Mouse (Mus musculus) left cerebral cortex, postnatal 25 days (tissue): ENCODE measurements around the gene 5430419D17Rik. TPM values are rescaled to one million over a fixed set of nuclear protein-coding genes. Genes with fewer than 3 reads are reported as not detected.

Source experiments
- DNase-seq, 2 experiments: peaks; one replicate each; pipeline ENCODE4 v3.0.0; 2022; ENCODE audit warnings: low spot score in 2 of 2, mixed read lengths in 1 of 2
- intact Hi-C: fragments of 180-260 bp; cut with DNase I; formaldehyde crosslinking; loops from one replicate; pipeline ENCODE4 v1.15.1; 2025
- total RNA-seq, 2 experiments: library from RNA; stranded (reverse); gene quantifications; 2 replicates each; pipeline ENCODE4 v1.2.3; 2021

5430419D17Rik gene
- total RNA-seq, result not detected

DNA sequence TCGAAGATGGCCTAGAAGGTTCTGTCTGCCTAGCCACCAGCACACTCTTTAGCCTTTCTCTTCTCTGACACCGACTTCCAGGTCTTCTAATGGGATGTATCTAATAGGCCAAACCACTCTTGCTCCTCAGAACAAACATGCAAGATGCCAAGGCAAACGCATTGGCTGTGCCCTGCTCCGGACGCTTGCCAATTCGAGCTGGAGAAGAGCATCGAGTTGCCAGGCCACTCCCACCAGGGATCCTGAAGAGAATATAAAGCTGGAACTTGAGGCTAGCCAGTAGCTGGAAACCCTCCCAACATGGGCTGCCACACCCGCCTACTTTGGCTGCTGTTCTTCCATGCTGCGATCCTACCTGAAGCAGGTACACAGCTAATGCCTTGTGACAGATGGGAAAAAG lies at the start of gene 5430419D17Rik:
TSS of gene 5430419D17Rik (plus strand) at position 282 of the 400 bp plus-strand sequence.
- DNase-seq, result no peak
- intact Hi-C loops, result no loop called here

DNA sequence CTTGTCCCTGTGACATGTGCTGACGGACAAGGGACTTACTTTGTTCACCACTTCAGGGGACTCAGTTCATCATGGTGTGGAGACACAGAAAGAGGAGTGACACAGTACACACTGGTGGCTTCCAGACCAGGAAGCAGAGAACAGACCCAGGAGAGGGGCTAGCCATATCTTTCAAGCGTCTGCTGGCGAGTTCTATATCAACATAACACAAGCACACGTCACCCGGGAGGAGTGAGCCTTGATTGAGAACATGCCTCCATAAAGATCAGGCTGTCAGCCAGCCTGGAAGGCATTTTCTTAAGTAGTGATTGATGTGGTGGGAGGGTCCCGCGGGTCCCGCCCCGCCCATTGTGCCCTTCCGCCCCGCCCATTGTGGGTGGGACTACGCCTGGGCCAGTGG lies 44.2 kb upstream of the 5430419D17Rik start:
- intact Hi-C loops, result no loop called here
- DNase-seq, result no peak

DNA sequence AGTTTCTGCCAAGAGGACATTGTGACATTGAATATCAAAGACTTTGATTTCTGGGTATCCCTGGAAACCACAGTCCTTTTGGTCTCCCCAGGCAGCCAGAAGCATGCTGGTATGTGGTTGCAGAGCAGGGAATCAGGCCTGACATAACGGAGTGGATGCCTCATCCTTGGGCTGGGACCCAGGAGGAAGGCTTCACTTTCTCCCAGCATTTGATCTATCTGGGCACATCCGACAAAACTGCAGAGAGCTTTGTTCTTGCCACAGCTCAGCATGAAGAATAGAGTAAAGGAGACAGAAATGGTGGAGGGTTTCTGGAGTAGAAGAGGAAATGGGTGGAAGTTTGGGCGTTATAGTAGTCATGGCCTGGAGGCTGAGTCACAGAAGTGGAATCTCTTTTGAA lies 41.0 kb upstream of the 5430419D17Rik start:
- DNase-seq, result no peak
- intact Hi-C loops, result no loop called here

DNA sequence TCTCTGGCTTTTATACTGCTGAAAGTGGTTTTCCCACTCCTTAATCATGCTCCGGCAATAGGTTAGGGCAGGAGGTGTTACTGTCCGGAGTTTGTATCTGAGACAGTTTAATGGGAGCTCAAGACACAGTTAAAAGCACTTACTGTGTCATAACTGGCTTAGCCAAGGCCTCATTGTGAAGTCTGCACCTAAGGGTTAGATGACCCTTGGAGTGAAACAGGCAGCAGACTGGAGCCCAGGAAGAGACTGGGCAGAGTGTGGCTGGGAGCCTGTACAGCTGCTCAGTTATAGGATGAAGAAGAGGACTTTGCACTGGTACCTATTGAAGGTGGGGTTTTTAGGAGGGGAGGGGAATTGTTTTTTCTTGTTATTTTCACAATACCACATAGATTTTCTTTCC lies 28.0 kb upstream of the 5430419D17Rik start, which contains the start of gene 4933402N03Rik:
TSS of gene 4933402N03Rik (minus strand) at position 101 of the 400 bp plus-strand sequence.
- intact Hi-C loops, result no loop called here
- DNase-seq, result no peak

DNA sequence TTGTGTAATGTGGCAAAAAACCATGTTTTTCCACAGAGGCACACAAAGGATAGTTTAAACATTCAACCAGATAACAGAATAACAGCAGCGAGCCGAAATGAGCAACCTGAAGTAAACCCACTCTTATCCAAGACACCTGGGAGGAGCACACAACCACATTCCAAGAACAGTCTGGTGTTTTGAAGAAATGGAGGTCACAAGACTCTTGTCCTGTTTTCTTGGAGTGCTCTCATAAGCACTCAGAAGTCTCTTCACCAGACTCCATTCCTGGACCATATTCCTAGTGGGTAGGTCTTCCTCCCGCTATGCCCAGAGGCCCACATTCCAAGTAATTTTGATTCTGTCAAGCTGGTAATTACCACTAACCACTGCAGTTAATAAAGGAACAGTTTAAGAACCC lies 24.0 kb upstream of the 5430419D17Rik start:
- intact Hi-C loops, result no loop called here
- no peak for DNase-seq

DNA sequence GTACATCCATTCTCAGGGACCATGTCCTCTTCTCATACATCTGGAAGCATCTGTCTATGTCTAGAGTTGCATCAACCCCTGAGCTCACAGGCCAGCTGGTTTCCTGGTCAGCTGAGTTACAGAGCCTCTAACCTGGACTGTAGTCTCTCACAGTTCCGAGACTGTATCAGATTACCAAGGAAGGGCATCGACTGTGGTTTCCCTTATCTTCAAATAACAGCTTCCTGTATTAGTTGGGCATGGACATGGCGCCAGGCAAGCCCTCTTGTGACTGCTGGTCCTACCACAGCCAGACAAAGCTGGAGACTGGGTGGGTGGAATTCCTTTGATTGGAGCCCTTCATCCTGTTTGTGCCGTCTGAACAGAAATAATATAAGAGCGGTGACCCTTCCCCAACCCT lies 21.2 kb upstream of the 5430419D17Rik start:
- intact Hi-C loops, result no loop called here
- no peak for DNase-seq

DNA sequence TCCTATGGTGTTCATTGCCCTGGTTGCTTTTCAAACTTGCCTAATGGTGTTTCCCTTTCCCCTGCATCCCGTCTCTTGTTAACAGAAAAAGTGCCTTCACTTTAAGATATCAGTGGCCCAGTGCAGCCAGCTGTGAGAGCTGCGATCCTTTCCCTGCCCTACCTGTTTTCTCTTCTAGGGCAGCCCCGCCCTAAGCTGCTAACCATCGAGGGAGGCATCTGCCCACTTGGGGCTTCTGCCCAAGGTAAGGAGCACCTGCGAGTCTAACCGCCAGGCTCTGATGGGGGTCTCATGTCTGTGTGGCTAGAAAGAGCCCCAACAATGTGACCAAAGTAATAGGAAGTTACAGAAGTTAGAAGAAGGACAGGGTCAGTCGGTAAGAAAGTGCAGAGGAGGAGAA lies 12.0 kb upstream of the 5430419D17Rik start:
- intact Hi-C loops, result no loop called here
- no peak for DNase-seq

DNA sequence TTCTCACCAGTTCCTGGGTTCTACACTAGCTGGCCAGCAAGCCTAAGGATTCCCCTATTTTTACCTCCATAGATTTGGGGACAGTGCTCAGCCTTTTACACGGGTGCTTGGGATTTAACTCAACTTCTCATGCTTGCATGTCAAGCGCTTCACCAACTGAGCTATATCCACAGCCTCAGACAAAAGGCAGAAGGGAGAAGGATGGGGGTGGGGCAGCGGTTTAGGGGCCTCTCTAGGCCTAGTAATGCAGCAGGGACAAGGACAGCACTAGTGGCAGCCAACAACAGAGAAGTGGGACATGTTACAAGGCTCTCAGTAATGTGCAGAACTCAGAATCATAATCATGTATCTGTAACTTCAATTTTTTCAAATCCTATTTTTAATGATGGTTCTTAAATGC lies 6.4 kb upstream of the 5430419D17Rik start:
- DNase-seq, result no peak
- intact Hi-C loops, result no loop called here

DNA sequence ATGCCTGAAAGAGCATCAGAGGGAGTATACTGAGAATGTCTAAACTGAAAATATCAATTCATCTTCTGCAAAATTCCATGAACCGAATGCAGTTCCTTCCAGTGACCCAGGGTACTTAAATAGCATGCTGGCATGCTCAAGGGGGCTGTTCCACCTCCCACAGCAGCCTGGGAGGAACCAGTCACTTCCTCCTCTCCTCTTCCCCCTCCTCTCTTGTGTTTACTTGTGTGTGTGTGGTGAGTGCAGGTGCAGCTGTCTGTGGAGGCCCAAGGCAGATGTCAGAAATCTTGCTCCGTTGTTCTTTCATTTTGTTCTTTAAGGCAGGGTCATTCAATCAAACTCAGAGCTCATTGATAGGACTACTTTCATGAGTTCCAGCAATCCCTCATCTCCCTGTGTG lies 5.1 kb upstream of the 5430419D17Rik start:
- intact Hi-C loops, result no loop called here

DNA sequence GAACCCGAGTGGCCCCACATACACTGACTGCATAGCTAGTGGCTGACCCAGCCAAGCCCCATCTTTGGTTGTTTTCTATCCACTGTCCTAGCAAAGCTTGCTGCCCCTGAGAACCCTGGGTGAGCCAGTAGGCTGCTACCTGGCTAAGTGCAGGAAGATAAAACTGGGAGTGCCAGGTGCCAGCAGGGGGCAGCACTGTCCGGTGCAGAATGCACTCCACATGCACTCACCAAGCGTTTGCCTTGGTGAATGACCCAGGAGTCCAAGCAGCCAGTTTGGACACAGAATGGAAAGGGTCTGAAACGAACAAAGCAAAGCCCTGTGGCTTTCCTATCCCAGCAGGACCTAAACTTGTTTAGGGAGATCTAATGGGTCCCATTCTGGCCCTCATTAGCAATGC lies 8.5 kb downstream of the 5430419D17Rik start:
- intact Hi-C loops, result loop anchor here (5.0 kb wide), 1 partner anchor 150 kb away; the partner anchor contains the start of gene Fam24a
- DNase-seq, result peak in 1 of 2 experiments; percentile 20

More for the DNA sequence above, 5.1 kb upstream of the 5430419D17Rik start:
- no peak for DNase-seq

DNA sequence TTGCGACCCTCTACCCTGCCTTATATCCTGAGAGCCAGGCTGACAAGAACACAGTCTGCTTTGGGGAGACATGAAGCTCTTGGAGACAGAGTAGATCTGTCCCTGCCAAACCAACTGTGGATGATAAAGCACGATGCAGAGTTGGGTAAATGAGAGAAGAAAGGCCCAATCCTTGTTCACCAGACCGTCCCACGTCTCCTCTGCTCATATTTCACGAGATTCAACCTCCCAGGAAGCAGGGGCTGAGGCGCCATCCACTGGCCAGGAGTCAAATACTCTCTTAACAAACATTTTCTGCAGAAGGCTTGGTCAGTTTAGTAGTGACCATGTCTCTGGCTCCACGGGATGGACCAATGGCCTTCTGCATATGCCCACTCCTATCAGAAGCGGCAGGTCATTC lies 10.1 kb downstream of the 5430419D17Rik start:
- no peak for DNase-seq
- intact Hi-C loops, result loop anchor here (5.0 kb wide), 1 partner anchor 148 kb away; the partner anchor contains the start of gene Fam24a

DNA sequence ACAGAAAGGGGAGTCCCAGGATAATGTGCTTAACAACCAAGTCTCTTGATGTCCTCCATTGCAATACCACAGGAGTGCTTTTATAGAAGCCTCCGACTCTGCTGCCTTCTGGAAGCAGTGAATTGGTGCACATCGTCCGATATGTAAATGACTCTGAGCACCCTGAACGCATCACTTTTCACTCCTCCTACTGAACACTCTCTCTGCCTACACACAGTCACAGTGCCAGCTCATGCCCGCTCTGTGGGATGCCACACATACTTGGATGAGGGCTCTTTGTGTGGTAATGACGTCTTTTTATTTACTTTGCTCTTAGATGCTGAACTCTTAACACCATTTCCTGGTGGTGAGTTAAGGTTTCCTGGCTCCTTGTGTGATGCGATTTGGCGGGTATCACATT lies 12.8 kb downstream of the 5430419D17Rik start:
- intact Hi-C loops, result loop anchor here (2.0 kb wide), 1 partner anchor 74 kb away; no protein-coding TSS in a partner anchor

DNA sequence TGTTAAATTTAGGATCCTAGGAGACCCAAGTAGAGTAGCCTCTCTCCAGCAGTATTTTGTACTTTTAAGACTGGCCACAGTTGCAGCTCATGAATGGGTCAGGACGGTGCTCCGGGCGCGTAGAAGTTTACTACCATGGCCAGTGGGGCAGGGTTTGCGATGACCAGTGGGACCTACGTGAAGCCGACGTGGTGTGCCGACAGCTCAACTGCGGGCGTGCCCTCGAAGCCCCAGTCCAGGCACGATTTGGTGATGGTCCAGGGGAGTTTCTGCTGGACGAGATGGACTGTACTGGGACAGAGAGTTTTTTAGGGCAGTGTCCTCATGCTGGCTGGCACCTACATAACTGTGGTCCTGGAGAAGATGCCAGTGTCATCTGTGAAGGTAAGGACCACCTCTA lies 13.8 kb downstream of the 5430419D17Rik start:
- intact Hi-C loops, result loop anchor here (2.0 kb wide), 1 partner anchor 73 kb away; no protein-coding TSS in a partner anchor
- DNase-seq, result no peak

More for the DNA sequence above, 12.8 kb downstream of the 5430419D17Rik start:
- peak; percentile 49 to 92 for DNase-seq

DNA sequence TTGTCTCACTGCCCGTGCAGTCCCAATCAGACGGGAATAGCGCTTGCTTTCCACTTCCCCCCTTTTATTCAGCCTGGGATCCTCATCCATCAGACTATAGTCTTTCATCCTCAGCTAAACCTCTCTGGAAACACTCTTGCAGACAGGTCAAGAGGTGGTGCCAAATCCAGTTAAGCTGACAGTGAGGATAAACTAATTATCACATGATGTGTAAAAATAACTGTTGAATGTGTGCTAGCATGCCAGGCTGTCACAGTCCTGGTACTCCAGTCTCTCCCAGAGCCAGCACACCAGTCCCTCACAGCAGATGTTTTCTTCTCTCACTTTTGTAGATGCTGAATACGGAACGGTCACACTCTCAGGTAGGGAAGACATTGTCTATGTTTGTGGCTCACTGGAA lies 48.9 kb downstream of the 5430419D17Rik start:
- no peak for DNase-seq
- intact Hi-C loops, result no loop called here

DNA sequence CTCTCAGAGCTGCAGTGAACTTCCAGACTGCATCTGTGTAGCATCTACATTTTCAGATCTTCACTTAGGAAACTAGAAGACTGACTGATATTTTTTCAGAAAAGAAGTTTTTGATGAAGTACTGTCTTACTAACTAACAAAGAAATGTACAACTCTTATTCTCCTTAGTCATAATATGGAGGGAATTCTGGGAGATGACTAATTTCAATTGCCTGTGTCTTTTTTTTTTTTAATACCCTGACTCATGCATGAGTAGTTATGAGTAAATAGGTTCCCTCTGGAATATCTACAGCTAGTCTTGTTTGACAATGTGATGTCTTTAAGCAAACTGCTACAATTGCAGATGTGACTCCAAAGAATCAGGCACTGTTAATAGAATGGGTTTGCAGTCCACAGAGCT lies 61.9 kb downstream of the 5430419D17Rik start:
- DNase-seq, result no peak
- intact Hi-C loops, result no loop called here

DNA sequence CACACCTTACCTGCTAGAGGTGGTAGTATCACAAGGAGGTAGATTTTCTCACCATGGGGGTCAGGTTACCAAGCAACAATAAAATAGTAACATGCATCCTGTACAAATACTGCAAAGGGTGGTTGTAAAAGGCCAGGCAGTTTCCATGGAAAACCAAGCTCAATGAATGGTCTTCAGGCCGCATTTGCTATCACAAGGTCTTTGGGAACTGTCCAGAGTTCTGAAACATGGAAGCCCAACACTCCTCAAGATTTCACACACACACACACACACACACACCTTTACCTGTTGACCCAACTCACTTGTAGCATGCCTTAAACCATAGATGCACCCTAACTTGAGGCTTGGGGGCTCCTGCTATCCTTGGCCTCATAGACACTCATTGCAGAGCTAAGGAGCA lies 70.8 kb downstream of the 5430419D17Rik start:
- DNase-seq, result no peak
- intact Hi-C loops, result no loop called here

DNA sequence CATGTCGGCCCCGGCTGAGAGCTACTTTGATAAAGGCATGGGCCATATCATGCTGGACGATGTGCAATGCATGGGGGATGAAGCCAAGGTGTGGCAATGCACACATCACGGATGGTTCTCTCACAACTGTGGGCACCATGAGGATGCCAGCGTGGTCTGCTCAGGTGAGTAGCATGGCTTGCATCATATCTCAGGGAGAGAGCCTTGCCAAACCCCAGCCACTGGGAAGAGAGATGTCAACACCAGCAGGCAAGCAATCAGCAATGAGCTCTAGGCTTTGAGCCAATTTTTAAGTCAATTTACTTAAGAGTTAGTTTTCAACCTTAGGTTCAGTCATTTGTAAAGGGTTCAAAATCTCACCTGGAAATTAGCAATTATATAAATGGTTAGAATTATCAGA lies 82.6 kb downstream of the 5430419D17Rik start:
- no peak for DNase-seq
- intact Hi-C loops, result no loop called here

DNA sequence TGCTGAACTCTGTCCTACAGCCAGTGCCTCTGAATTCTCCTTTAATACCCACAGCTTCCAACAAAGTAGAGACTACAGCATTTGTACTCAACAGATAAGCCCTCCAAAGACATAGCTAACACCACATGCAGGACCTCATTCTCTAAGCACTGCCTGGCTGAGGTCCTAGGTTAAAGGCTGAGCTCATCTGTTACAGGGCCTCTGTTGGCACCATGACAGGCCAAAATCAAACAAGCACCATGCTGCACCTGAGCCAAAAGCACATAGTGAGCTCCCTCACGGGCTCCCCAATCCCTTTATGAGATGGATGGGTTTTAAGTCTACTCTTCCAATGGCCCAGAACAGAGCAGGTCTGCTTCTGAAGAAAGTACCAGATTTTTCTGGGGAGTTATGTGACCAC lies 83.1 kb downstream of the 5430419D17Rik start:
- intact Hi-C loops, result no loop called here
- no peak for DNase-seq

DNA sequence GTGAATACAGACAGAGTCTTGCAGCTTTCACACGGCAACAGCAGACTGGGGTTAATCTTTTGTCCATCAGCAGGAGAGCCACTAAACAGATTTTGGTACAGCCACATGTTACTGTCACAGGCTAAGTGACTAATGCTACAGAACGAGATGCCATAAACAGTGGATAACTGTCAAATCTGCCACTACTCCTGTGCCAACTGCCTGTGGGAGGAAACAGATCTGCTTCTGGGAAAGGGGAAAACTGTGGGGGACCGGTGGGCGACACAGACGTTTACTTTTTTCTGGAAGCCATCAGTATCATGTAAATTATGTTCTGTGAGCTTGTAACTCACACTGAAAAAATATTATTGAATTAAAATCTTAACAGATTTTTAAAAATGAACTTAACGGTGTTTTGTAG lies 86.7 kb downstream of the 5430419D17Rik start:
- intact Hi-C loops, result loop anchor here (2.0 kb wide), 1 partner anchor 74 kb away; no protein-coding TSS in a partner anchor
- peak; percentile 29 to 71 for DNase-seq

DNA sequence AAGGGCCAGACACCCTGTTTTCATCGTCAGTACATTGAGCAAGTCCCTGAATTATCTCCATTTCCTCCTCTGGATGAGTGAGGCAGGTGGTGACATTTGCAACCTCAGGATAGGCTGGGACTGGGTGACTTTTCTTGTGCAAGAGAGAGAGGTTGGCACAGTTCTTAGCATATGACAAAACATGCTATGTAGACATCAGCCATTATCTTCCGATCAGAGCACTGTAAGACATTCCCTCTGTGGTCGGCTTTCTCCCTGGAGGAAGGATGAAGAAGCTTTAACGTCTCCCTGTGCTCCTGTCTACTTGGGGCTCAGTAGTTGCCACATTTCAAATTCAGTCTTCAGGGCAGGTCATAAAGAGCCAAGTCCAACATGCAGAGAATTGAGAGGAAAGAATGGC lies 90.0 kb downstream of the 5430419D17Rik start:
- intact Hi-C loops, result no loop called here
- no peak for DNase-seq

DNA sequence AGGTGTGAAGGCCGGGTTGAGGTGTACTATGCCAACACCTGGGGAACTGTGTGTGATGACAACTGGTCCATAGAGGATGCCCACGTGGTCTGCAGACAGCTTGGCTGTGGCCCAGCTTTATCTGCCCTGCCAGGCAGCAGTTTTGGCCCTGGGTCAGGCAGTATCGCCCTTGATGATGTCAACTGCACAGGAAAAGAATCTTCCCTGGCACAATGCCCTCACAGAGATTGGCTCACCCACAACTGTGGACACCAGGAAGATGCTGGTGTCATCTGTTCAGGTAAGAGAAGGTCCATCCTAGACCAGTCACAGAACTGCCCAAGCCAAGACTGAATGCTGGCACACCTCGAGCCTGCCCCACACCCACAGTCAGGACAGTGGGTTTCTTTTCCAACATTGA lies 91.6 kb downstream of the 5430419D17Rik start:
- DNase-seq, result no peak

DNA sequence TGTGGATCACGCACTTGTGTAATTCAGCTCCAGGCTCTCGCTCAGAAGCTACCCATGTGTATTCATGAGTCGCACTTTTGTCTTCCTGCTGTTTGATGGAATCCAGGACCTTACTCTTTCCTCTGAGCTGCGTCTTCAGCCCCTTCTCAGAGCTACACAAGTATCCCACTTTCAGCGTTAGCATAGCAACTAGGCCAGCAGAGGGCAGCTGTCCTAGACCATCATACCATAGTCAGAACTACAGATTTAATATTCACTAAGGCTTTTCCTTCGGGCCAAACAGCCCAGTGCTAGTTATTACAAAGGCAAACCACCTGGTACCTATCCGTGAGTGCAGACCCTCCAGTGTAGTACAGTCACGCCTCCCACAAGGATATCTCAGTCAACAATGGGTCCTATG lies 122.9 kb downstream of the 5430419D17Rik start:
- intact Hi-C loops, result no loop called here
- no peak for DNase-seq

More for the DNA sequence above, 91.6 kb downstream of the 5430419D17Rik start:
- intact Hi-C loops, result no loop called here
